Mouse (Mus musculus): ENCODE results near the gene Dlx6.

- TF ChIP-seq CTCF (IDR thresholded peaks at IDR 0.05; ENCODE audit: low read depth, low read length): no peak
- no peak for TF ChIP-seq POLR2A (IDR thresholded peaks at IDR 0.05; ENCODE audit: borderline replicate concordance, low read depth, low read length)
Measured at GRCm38 (mm10) chr6:6871692-6872091, 8.6 kb downstream of the Dlx6 start.

All from bone marrow macrophage, adult 2 months (primary cell).